In genomic region chr7:110432301-110432700, GRCm38 (mm10) we compare ENCODE assay signal across 9 mouse cellular contexts.
DNase-seq lines count a peak whose midpoint lies in the region; ATAC-seq and TF ChIP-seq lines count a peak whose summit lies in the region.
"Had no signal": no experiment of that assay in that cellular context is flagged by ENCODE, and none has a peak within 500 bp of the region (broad histone marks: within the 10 kb centered on the region; RNA-seq: fewer than 3 reads in every experiment).

No protein-coding gene starts in this region.

- no peaks in the 10 kb centered on the region for H3K79me2 ChIP-seq in heart, adult 2 months (replicated peaks; ENCODE audit: control insufficient read depth, insufficient read depth, low read length)
- H3K79me2 ChIP-seq in CH12.LX (replicated peaks; ENCODE audit: control insufficient read depth, extremely low read depth, insufficient read depth, poor library complexity, severe bottlenecking), result no peaks in the 10 kb centered on the region

- no peaks in the 10 kb centered on the region for H3K9me3 ChIP-seq in heart, embryonic 10.5 days
- no peaks in the 10 kb centered on the region for H3K9me3 ChIP-seq in CH12.LX (replicated peaks; ENCODE audit: low read length)
- H3K9me3 ChIP-seq in liver, postnatal 0 days (ENCODE audit: low read length), result no peaks in the 10 kb centered on the region
- H3K9me3 ChIP-seq: megakaryocyte, embryonic 14.5 days had no signal

- 20% methylated on average over 4 of the region's 4 CpGs for WGBS in heart, adult 2 months
- 21% methylated on average over 4 of the region's 4 CpGs for WGBS in heart, embryonic 10.5 days
- WGBS in liver, postnatal 0 days (ENCODE audit: insufficient replicate concordance), result 8% methylated on average over 4 of the region's 4 CpGs

- intact Hi-C loops in heart, adult 2 months (cut with DNase I), result loop anchor here (1.0 to 5.0 kb wide), 3 partner anchors 50 to 198 kb away; no protein-coding TSS in a partner anchor

- H3K4me3 ChIP-seq in heart, adult 2 months, result no peak overlapping the region
- no peak overlapping the region for H3K4me3 ChIP-seq in heart, embryonic 10.5 days
- H3K4me3 ChIP-seq in CH12.LX (replicated peaks in 1 of 3; ENCODE audit: low read depth in 2 of 3, low read length in 2 of 3, poor library complexity in 1 of 3), result no peak overlapping the region
- no peak overlapping the region for H3K4me3 ChIP-seq in liver, postnatal 0 days (ENCODE audit: low read depth, low read length)
- H3K4me3 ChIP-seq: megakaryocyte, embryonic 14.5 days had no signal

- TF ChIP-seq EP300 in heart, adult 2 months (IDR thresholded peaks at IDR 0.05; ENCODE audit: insufficient read depth, low read depth, low read length), result 0 out of 2 replicates have a peak, but pooled peaks have one; percentile 17
- TF ChIP-seq EP300 in CH12.LX (IDR thresholded peaks at IDR 0.05; ENCODE audit: low read length), result no peak
- no peak for TF ChIP-seq EP300 in liver, postnatal 0 days (IDR thresholded peaks at IDR 0.05; ENCODE audit: low read depth)

- no peak overlapping the region for H3K4me2 ChIP-seq in CH12.LX (ENCODE audit: insufficient read depth, low read depth, poor library complexity, severe bottlenecking)
- no peak overlapping the region for H3K4me2 ChIP-seq in liver, postnatal 0 days (ENCODE audit: low read depth, low read length)

- no peak for TF ChIP-seq POLR2A in heart, adult 2 months (IDR thresholded peaks at IDR 0.05; ENCODE audit: insufficient read depth, low read depth, low read length)
- TF ChIP-seq POLR2A in CH12.LX (IDR thresholded peaks at IDR 0.05; ENCODE audit: low read depth, low read length), result no peak

- H3K36me3 ChIP-seq in heart, adult 2 months (ENCODE audit: control insufficient read depth, insufficient read depth, low read length), result no peaks in the 10 kb centered on the region
- peaks cover 6% of the 10 kb centered on the region; the same call in 1 of the 2 replicates for H3K36me3 ChIP-seq in heart, embryonic 10.5 days
- H3K36me3 ChIP-seq in CH12.LX (replicated peaks in 1 of 2; ENCODE audit: control insufficient read depth in 1 of 2, insufficient read depth in 1 of 2, low read length in 1 of 2), result peaks cover 0 to 2% of the 10 kb centered on the region in 2 experiments
- no peaks in the 10 kb centered on the region for H3K36me3 ChIP-seq in liver, postnatal 0 days (replicated peaks; ENCODE audit: insufficient read depth, low read length)

- peak; percentile 95 for TF ChIP-seq CTCF in heart, adult 2 months (IDR thresholded peaks at IDR 0.05)
- TF ChIP-seq CTCF in CH12.LX (conservative IDR thresholded peaks at IDR 0.05 in 1 of 2, IDR thresholded peaks at IDR 0.05 in 1 of 2; ENCODE audit: low read depth in 2 of 2, low read length in 2 of 2), result peak; percentile 66 to 92
- peak; percentile 82 for TF ChIP-seq CTCF in liver, postnatal 0 days (IDR thresholded peaks at IDR 0.05; ENCODE audit: low read depth)

- no peaks in the 10 kb centered on the region for H3K4me1 ChIP-seq in heart, adult 2 months (ENCODE audit: control insufficient read depth, insufficient read depth, low read length)
- H3K4me1 ChIP-seq in heart, embryonic 10.5 days, result no peaks in the 10 kb centered on the region
- H3K4me1 ChIP-seq in CH12.LX (ENCODE audit: control insufficient read depth in 1 of 2, insufficient read depth in 2 of 2), result peaks cover 6 to 33% of the 10 kb centered on the region in 2 experiments; a peak in 3 of 4 replicates
- no peaks in the 10 kb centered on the region for H3K4me1 ChIP-seq in liver, postnatal 0 days (ENCODE audit: insufficient read depth)

- ATAC-seq in frontal cortex, adult (ENCODE audit: low TSS enrichment), result peak; percentile 82
- no peak for ATAC-seq in liver, postnatal 0 days

- in situ Hi-C loops in CH12.LX (cut with MboI; ENCODE audit: low pct_ligation_motif_present, low pct_unique_long_range_greater_than_20kb, low sequenced_read_pairs), result loop anchor here (25.0 kb wide), 2 partner anchors 145 to 270 kb away; no protein-coding TSS in a partner anchor

- DNase-seq in heart, adult 2 months, result peak; percentile 38 to 47
- no peak for DNase-seq in heart, embryonic 10.5 days (ENCODE audit: low spot score)
- peak; percentile 88 for DNase-seq in CH12.LX (ENCODE audit: extremely low read depth)
- peak; percentile 12 for DNase-seq in brain, embryonic 18.5 days (ENCODE audit: low read depth, low spot score)
- peak; percentile 51 to 80 for DNase-seq in kidney, postnatal 25 days
- peak; percentile 34 for DNase-seq in liver, postnatal 0 days
- DNase-seq in right cerebral cortex, postnatal 4 days, result peak; percentile 47

- TF ChIP-seq RAD21 in CH12.LX (IDR thresholded peaks at IDR 0.05; ENCODE audit: low read depth, low read length), result peak; percentile 92

- H3K9ac ChIP-seq in heart, adult 2 months (ENCODE audit: low read depth, low read length), result no peak overlapping the region
- H3K9ac ChIP-seq in CH12.LX (ENCODE audit: insufficient read depth, low read depth), result no peak overlapping the region
- H3K9ac ChIP-seq in liver, postnatal 0 days (replicated peaks), result no peak overlapping the region

- H3K27me3 ChIP-seq in heart, adult 2 months (ENCODE audit: control insufficient read depth, insufficient read depth, low read length), result no peaks in the 10 kb centered on the region
- H3K27me3 ChIP-seq in heart, embryonic 10.5 days (ENCODE audit: insufficient read depth, poor library complexity, severe bottlenecking), result no peaks in the 10 kb centered on the region
- no peaks in the 10 kb centered on the region for H3K27me3 ChIP-seq in CH12.LX (replicated peaks)
- H3K27me3 ChIP-seq in liver, postnatal 0 days (ENCODE audit: insufficient read depth, low read length), result no peaks in the 10 kb centered on the region
- H3K27me3 ChIP-seq: megakaryocyte, embryonic 14.5 days had no signal

- dilution Hi-C loops in CH12.LX (cut with MboI; ENCODE audit: extremely low pct_ligation_motif_present, extremely low pct_unique_long_range_greater_than_20kb, low sequenced_read_pairs), result no loop called here

- H3K27ac ChIP-seq in heart, adult 2 months, result no peak overlapping the region
- no peak overlapping the region for H3K27ac ChIP-seq in heart, embryonic 10.5 days
- H3K27ac ChIP-seq in CH12.LX (ENCODE audit: insufficient read depth, low read depth), result no peak overlapping the region
- H3K27ac ChIP-seq in liver, postnatal 0 days (ENCODE audit: low read depth), result no peak overlapping the region

TF ChIP-seq in CH12.LX, 34 proteins besides CTCF, POLR2A, EP300 and RAD21:
- TF ChIP-seq NRF1 (IDR thresholded peaks at IDR 0.05; ENCODE audit: low read depth, low read length) (no peak), UBTF (IDR thresholded peaks at IDR 0.05; ENCODE audit: low read depth, low read length) (no peak), CHD1 (IDR thresholded peaks at IDR 0.05; ENCODE audit: low read depth, low read length) (no peak), JUND (conservative IDR thresholded peaks at IDR 0.05; ENCODE audit: low read depth, low read length) (peak; percentile 37), PAX5 (IDR thresholded peaks at IDR 0.05; ENCODE audit: low read length) (no peak), MAZ (IDR thresholded peaks at IDR 0.05; ENCODE audit: low read depth, low read length) (no peak), TCF12 (IDR thresholded peaks at IDR 0.05; ENCODE audit: low read depth, low read length) (no peak), USF2 (conservative IDR thresholded peaks at IDR 0.05; ENCODE audit: low read depth, low read length) (no peak), MAX (IDR thresholded peaks at IDR 0.05; ENCODE audit: low read length) (peak; percentile 50; the same call in 1 of the 2 replicates), ETS1 (conservative IDR thresholded peaks at IDR 0.05; ENCODE audit: low read depth, low read length) (no peak), ZC3H11A (IDR thresholded peaks at IDR 0.05; ENCODE audit: low read depth, low read length) (peak; percentile 33; the same call in 1 of the 2 replicates), MYC (IDR thresholded peaks at IDR 0.05; ENCODE audit: low read depth, low read length) (peak; percentile 81), ZNF384 (IDR thresholded peaks at IDR 0.05; ENCODE audit: low read depth, low read length) (no peak), USF1 (IDR thresholded peaks at IDR 0.05; ENCODE audit: low read depth, low read length) (no peak), SMC3 (IDR thresholded peaks at IDR 0.05; ENCODE audit: low read depth, low read length) (peak; percentile 91), IRF4 (IDR thresholded peaks at IDR 0.05; ENCODE audit: low read depth, low read length) (no peak; the same call in 1 of the 2 replicates), NELFE (IDR thresholded peaks at IDR 0.05; ENCODE audit: low read depth, low read length) (no peak; the same call in 1 of the 2 replicates)
